Mouse (Mus musculus) left cerebral cortex, adult 2 months (tissue): ENCODE measurements around the gene Lmna. TPM values are rescaled to one million over a fixed set of nuclear protein-coding genes. Genes with fewer than 3 reads are reported as not detected.

ENCODE experiments used
- DNase-seq, 2 experiments: peaks; one replicate each; pipeline ENCODE4 v3.0.0; 2021 to 2022; ENCODE audit warnings: low spot score in 2 of 2, mixed read lengths in 1 of 2; ENCODE audit errors: extremely low spot score in 1 of 2
- H3K27ac ChIP-seq: fragments of 200-600 bp; 2 replicates; pipeline ENCODE4 v1.8.1; 2022
- H3K4me3 ChIP-seq: fragments of 200-600 bp; 2 replicates; pipeline ENCODE4 v1.8.1; 2022
- CTCF ChIP-seq: fragments of 200-600 bp; IDR thresholded peaks from 2 replicates; pipeline ENCODE4 v1.8.1; 2022; ENCODE audit warnings: antibody characterized with exemption, mild to moderate bottlenecking, moderate library complexity
- intact Hi-C: fragments of 180-260 bp; cut with DNase I; formaldehyde crosslinking; loops from one replicate; pipeline ENCODE4 v1.15.1; 2025
- total RNA-seq, 2 experiments: library from RNA; stranded (reverse); gene quantifications; 2 replicates each; pipeline ENCODE4 v1.2.3; 2021

The Lmna gene
- total RNA-seq, 2 experiments from 2014 or later: 59.3 to 61.7 TPM

DNA sequence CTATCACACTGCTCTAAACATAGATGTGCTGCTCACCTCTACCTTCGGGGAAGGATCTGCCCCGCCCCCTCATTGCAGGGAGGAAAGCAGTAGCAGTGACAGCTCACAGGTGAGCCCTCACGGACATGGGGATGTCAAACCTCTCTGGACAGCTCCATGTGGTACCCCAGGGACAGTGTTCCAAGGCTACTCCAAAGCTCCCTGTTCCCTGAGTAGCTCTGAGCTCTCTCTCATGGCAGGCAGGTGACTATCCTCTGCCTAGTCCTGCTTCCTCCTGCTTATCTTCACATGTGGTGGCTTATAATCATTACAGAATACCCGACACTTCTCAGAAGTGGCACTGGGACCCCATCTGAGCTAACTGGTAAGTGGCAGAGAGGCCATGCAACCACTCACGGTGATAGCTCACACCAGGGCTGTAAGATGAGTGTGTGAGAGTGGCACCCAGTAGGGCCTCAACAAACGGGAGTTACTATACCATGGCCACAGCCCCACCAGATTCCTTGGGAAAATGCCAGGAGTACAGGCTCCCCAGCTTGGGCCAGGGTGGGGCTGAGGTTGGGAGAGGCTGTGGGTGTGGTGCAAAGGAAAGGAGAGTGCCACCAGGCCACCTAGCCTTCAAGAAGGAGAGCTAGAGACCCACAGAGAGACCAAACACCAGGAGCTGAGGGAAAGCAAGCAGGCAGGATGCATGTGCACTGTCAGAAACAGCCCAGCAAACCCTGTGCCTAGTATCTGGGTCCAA is 37.1 kb upstream of the Lmna start:
- Histone ChIP-seq H3K27ac (no peak overlapping the region), H3K4me3 (no peak overlapping the region)
- TF ChIP-seq CTCF: no peak
- intact Hi-C loops: no loop called here
- DNase-seq: no peak

GRCm38 (mm10) chr3:88544955-88545591 is 35.3 kb upstream of the Lmna start:
- intact Hi-C loops: no loop called here
- Histone ChIP-seq H3K27ac (no peak overlapping the region), H3K4me3 (no peak overlapping the region)
- TF ChIP-seq CTCF: no peak
- no peak for DNase-seq

GRCm38 (mm10) chr3:88544514-88544913 is 34.8 kb upstream of the Lmna start:
- H3K27ac ChIP-seq: no peak overlapping the region
- intact Hi-C loops: no loop called here
- TF ChIP-seq CTCF: peak; percentile 37

DNA sequence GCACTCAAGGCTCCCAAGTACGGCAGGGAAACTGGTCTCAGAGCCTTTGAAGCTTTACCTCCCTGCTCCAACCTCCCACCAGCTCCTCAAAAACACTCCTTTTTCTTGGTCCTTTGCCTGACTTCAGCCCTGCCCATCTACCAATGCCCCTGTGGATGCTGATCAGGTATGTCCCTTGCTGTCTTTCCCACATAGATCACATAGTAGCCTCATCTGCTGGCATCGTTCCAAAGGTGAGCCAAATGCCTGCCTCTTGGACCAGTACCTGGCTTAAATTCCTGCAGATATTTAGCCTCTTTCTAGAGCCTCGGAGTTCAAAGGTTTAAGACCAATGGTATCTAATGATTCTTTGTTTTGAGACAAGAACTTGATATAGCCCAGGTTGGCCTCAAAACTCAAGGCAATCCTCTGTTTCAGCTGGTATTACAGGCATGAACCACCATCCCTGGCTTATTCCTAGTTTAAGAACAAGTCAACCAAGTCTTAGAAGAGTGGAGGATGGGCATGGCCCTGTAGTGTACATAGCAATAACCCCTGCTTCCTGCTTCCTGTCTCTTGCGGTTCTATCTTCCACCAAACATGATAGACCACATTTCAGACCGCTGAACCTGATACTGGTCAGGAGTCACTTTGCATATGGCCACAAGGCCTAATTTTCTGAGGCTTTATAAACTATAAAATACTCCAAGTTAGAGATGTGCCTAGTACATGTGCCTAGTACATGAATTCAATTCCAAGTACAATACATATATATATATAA is 34.1 kb upstream of the Lmna start:
- Histone ChIP-seq H3K4me3 (no peak overlapping the region), H3K27ac (no peak overlapping the region)
- no peak for TF ChIP-seq CTCF
- DNase-seq: no peak
- intact Hi-C loops: no loop called here

More at GRCm38 (mm10) chr3:88544514-88544913, 34.8 kb upstream of the Lmna start:
- H3K4me3 ChIP-seq: no peak overlapping the region
- no peak for DNase-seq

DNA sequence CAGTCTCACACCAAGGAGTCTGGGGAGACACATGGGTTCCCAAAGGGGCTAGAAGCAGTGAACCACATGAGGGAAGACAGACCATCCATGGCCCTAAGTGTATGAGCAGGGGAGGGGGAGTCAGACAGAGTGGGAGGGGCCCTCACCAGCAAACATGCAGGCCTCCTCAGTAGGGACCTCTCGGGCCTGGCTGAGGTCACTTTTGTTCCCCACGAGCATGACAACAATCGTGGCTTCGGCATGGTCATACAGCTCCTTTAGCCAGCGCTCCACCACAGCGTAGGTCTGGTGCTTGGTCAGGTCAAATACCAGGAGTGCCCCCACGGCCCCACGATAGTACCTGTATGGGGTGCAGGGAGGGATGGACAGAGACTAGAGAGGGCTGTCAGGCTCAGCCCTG is 33.4 kb upstream of the Lmna start:
- H3K27ac ChIP-seq: no peak overlapping the region
- DNase-seq: no peak
- no peak overlapping the region for H3K4me3 ChIP-seq
- intact Hi-C loops: no loop called here
- TF ChIP-seq CTCF: no peak

DNA sequence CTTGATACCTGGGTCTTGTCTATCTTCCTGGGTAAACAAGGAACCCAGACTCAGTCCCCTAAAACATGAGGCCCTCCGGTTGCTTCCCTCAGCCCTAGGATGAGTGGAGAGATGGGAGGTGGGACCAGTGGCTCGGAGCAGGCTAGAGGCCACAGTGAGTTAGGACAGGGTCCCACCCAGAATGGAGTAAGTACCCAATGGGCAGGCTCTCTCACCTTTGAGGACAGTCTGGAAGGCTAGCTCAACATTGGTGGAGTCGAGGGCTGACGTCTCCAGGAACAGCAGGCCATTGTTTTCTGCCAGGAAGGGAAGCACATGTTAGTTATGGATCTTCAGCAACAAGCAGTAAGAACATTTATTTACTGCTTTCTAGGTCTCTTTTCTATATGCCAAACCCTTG is 32.7 kb upstream of the Lmna start:
- no peak for TF ChIP-seq CTCF
- no peak for DNase-seq
- no peak overlapping the region for H3K4me3 ChIP-seq
- intact Hi-C loops: no loop called here
- H3K27ac ChIP-seq: no peak overlapping the region

GRCm38 (mm10) chr3:88541622-88542401 is 32.1 kb upstream of the Lmna start:
- H3K27ac ChIP-seq: no peak overlapping the region
- H3K4me3 ChIP-seq: no peak overlapping the region
- intact Hi-C loops: no loop called here
- no peak for DNase-seq
- TF ChIP-seq CTCF: no peak

DNA sequence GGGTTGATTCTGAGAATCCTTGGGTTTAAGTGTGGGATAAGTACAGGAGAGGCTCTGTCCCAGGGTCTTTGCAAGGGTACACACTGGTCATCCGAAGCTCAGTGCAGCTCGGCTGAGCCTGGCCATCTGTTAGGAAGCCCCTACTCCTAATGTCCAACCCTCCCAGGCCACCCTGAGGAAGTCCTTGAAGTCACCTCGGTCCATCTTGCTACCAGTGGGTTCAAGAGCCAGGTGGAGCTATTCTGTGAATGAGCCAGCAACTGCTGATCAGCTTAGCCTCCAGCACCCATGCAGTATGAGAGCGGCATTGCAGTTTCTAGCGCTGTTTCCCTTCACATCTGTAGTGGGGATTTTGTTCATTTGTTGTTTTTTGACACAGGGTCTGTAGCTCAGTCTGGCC is 30.3 kb upstream of the Lmna start:
- H3K4me3 ChIP-seq: no peak overlapping the region
- no peak for DNase-seq
- H3K27ac ChIP-seq: no peak overlapping the region
- TF ChIP-seq CTCF: no peak
- intact Hi-C loops: no loop called here

GRCm38 (mm10) chr3:88539397-88539796 is 29.6 kb upstream of the Lmna start:
- no peak for DNase-seq
- no peak for TF ChIP-seq CTCF
- Histone ChIP-seq H3K27ac (no peak overlapping the region), H3K4me3 (no peak overlapping the region)
- intact Hi-C loops: no loop called here

DNA sequence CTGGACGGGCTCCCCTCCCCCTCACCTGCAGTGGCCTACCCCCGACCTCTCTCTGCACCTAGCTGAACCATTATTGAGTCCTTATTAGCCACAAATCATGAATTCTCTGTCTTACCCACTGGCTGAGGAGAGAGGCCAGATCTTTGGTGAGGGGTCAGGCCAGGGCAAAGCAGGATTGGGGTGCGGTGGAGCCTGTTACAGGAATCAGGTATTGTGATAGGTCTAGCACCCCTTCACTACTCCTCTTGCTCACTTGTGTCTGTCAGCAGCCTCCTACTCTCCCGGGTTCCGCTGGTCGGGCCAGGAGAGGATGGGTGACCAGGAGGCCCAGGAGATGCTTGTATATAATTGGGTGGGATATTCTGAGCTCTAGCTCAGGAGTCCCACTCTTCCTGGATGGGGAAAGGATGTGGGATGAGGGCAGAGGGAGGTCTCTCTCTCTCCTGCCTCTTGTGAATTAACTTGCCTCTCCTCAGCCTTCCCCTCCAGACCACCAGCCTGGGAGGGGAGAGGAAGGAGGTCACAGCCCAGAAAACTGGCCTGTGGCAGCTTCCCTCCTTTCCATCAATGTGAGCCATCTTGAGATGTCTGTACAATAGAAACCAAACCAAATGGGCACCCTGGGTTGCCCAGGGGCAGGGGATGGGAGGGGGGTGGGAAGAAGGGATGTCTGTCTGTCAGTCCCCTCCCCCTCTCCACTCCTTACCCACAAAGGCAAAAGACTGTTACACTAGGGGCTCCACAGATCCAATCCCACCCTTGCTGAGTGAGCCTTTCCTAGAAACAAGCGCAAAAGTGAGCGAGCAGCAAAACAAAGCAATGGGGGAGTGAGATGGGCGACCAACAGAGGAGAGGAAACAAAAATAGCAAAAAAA is 28.8 kb upstream of the Lmna start:
- Histone ChIP-seq H3K27ac (no peak overlapping the region), H3K4me3 (no peak overlapping the region)
- DNase-seq: no peak
- intact Hi-C loops: no loop called here
- TF ChIP-seq CTCF: no peak

DNA sequence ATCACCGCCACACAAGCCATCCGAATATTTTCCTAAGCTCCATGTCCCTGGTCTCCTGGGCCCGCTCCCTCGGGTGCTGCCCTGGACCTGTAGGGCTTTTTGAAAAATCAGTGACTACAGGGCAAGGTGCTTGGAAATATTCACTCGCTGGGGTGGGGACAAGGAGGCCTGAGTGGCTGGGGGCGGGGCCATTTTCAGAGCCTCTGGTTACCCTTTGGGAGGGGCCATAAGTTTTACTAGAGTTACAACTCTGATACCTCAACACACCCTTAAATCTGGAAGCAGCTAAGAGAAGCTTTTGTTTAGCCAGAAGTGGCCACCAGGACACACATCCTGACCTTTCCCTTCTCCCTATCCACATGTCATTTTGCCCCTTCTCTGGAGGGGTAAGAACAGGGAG is 27.4 kb upstream of the Lmna start:
- Histone ChIP-seq H3K27ac (peak overlapping the region; percentile 74), H3K4me3 (peak overlapping the region; percentile 55)
- no peak for TF ChIP-seq CTCF
- intact Hi-C loops: no loop called here
- no peak for DNase-seq
